Mouse (Mus musculus) gastrocnemius, adult 2 months (tissue): ENCODE data around the gene Zbtb16. TPM values are rescaled to one million over a fixed set of nuclear protein-coding genes. Genes with fewer than 3 reads are reported as not detected.
A peak's percentile ranks its signal among the peaks of the same experiment; 100 is the strongest.

ENCODE experiments used
- DNase-seq: peaks from one replicate; pipeline ENCODE4 v3.0.0; 2022
- H3K27ac ChIP-seq: fragments of 200-600 bp; 2 replicates; pipeline ENCODE4 v1.8.1; 2022; ENCODE audit warnings: mild to moderate bottlenecking
- H3K4me3 ChIP-seq: fragments of 200-600 bp; 2 replicates; pipeline ENCODE4 v1.8.1; 2022; ENCODE audit warnings: mild to moderate bottlenecking, moderate library complexity
- CTCF ChIP-seq: fragments of 200-600 bp; IDR thresholded peaks from 2 replicates; pipeline ENCODE4 v1.8.1; 2022; ENCODE audit warnings: antibody characterized with exemption, mild to moderate bottlenecking, moderate library complexity
- intact Hi-C: fragments of 180-260 bp; cut with DNase I; formaldehyde crosslinking; loops from one replicate; pipeline ENCODE4 v1.15.1; 2025
- total RNA-seq, 2 experiments: library from RNA; stranded (reverse); gene quantifications; 2 replicates each; pipeline ENCODE4 v1.2.3; 2021

Gene Zbtb16
- total RNA-seq, 2 experiments from 2014 or later: 163 to 166 TPM

- intact Hi-C loops: loop anchor here (5.0 kb wide), 3 partner anchors 72 to 402 kb away; no protein-coding TSS in a partner anchor
- H3K27ac ChIP-seq: peak overlapping the region; percentile 88
- 0 out of 2 replicates have a peak, but pooled peaks have one; percentile 1 for TF ChIP-seq CTCF
- DNase-seq: no peak
- peak overlapping the region; percentile 68 for H3K4me3 ChIP-seq
These were observed 186.0 kb downstream of the Zbtb16 start for GRCm38 (mm10) chr9:48649851-48650685.

DNA sequence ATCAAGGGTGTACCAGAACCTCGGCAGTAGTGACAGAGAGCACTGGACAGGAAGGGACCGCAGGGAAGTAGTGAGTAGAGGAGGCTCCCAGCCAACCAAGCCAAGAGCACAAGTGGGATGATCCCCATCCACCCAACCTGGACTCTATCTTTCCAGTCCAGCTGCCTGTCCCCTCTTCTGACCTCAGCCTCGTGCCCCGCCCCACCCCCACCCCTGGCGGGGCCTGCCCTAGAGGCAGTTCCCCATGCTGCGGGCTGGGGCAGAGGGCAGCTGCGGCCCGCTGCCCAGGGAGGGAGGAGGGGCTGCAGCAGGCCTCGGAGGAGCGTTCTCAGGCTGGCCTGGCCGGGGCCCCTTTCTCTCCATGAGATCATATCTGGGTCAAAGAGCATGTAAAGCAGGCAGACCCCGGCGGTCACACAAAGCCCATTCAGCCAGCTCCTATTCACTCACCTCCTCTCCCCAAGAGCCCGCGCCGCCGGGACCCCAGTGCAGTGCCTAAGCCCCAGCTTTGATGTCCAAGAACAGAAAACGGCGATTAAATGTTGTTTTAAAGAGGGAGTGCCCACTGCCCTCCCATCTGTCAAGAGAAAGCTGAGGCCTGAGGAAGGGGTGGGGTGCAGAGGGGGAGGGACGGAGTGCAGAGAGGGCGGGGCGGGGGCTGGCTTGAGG lies 186.8 kb downstream of the Zbtb16 start:
- peak; percentile 85 for DNase-seq
- no peak for TF ChIP-seq CTCF
- intact Hi-C loops: loop anchor here (5.0 kb wide), 3 partner anchors 73 to 403 kb away; no protein-coding TSS in a partner anchor
- H3K27ac ChIP-seq: peak overlapping the region; percentile 88
- peak overlapping the region; percentile 68 for H3K4me3 ChIP-seq

DNA sequence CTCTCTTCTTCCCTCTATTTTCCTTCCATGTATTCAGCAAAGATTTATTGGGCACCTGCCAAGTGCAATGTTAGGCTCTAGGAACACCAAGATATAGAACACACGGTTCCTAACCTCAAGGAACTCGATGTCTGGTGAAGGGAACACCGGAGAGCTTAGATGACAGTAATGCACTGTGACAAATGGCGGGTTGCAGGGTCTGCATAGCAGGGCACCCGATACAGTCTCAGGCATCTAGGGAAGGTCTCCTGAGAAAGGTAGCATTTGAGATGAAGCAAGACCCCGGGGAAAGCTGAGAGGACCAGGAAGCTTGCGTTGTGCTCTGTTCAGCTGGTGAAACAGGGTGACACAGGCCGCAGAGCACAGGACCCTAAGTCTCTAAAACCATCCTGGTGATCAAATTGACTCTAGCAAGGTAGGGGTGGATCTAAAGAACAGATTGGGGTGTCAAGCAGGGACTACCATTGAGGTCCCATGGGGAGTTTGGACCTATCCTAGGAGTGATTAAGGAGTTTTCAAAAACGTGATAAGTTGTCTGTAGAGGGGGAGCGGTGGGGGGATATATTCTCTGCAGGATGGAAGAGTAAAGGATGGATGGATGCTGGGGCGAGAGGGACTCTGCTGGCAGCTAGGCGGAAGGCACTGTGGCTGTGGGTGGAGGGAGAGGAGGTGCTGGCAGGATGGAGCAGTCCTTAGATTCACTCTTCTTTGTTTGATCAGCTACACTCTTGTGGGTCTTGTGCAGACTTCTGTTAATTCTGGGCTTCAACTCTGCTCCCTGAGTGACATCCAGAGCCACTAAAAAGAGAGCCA lies 187.5 kb downstream of the Zbtb16 start:
- Histone ChIP-seq H3K27ac (peak overlapping the region; percentile 88), H3K4me3 (peak overlapping the region; percentile 68)
- no peak for TF ChIP-seq CTCF
- intact Hi-C loops: loop anchor here (5.0 kb wide), 3 partner anchors 74 to 404 kb away; no protein-coding TSS in a partner anchor
- DNase-seq: no peak

- no peak for DNase-seq
- TF ChIP-seq CTCF: no peak
- peak overlapping the region; percentile 88 for H3K27ac ChIP-seq
- intact Hi-C loops: loop anchor here (5.0 kb wide), 3 partner anchors 75 to 405 kb away; no protein-coding TSS in a partner anchor
- peak overlapping the region; percentile 68 for H3K4me3 ChIP-seq
These were observed 188.3 kb downstream of the Zbtb16 start for GRCm38 (mm10) chr9:48647648-48648284.

DNA sequence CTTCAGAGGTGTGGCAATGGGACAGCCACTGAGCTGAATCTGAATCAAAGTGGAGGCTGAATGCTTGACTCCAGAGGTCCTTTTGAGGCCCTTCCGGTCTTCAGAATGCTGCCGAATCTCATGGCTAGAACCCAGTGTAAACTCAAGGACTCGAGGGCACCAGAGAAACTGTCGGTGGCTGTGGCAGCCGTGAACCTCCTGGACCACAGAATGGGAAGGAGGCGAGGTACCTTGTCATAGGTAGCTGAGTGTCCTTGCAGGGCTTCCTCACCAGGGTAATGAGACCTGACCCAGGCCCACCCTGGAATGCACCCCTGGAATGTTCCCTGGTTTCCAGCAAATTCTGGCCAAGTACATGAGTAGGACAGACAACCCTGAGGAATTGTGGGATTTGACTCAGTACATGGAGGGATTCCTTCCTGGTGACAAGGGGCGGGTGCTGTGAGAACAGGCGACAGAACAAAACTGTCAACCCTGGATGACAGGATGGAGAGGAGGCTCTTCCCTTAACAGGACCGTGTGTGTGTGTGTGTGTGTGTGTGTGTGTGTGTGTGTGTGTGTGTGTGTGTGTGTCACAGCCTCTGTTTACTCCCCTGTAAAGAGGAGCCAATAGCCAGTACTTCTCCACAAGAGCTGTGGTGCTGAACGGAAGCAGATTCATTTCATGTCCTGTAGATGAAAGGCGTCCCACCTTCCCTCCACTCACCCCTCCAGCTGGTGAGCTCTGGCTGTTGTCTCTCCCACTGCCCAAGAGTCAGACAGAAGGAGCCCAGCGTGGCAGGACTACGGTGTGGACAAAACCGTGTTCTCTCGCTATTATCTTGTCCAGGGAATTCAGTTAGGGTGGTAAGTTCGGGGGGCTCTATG lies 189.0 kb downstream of the Zbtb16 start:
- peak overlapping the region; percentile 88 for H3K27ac ChIP-seq
- TF ChIP-seq CTCF: no peak
- intact Hi-C loops: loop anchor here (1.0 to 5.0 kb wide), 6 partner anchors 75 to 405 kb away; partner anchors contain the start of gene Zbtb16
- H3K4me3 ChIP-seq: peak overlapping the region; percentile 68
- DNase-seq: no peak

DNA sequence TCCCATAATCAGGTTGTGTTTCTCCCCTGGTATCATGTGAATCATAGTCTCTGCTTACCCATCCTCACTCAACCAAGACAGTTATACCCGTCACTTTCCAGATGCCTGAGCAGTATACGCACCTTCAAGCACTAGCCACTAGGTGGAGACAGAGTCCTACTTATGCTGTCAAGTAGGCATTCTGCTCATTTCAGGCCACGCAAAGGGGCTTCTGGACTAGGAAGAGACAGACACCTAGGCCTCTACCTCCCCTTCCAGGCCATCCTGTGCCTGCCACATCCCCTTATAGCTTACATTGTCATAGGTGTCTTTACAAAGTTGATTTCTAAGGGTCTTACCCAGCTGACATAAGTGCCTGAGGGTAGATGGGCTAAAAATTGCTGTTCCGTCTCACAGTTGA lies 189.8 kb downstream of the Zbtb16 start:
- intact Hi-C loops: loop anchor here (1.0 to 5.0 kb wide), 6 partner anchors 76 to 406 kb away; partner anchors contain the start of gene Zbtb16
- Histone ChIP-seq H3K27ac (peak overlapping the region; percentile 60), H3K4me3 (peak overlapping the region; percentile 38)
- peak; percentile 75 for DNase-seq
- no peak; the same call in 1 of the 2 replicates for TF ChIP-seq CTCF

DNA sequence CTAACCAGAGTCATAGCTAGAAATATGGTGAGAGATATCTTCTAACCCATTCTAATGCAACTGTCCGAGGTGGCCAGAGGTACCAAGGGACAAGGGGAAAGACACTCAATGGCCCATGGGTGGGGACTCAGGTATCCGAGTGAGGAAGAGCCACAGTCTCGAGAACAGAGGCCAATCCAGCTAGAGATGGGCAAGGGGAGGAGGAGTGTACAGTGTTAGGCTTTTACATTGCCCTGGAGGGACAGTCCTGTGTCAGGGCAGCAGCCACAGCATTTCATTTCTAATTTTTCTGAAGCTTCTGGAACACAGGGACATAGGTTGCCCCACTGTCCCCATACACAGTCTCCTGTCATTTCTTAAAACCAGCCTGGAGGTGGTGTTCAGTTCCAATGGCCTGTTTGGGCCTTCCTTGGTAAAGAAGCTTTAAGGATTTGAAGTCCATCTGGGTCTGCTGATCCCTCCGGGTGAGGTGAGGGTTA lies 190.3 kb downstream of the Zbtb16 start:
- Histone ChIP-seq H3K4me3 (no peak overlapping the region), H3K27ac (peak overlapping the region; percentile 60; the same call in 1 of the 2 replicates)
- no peak for TF ChIP-seq CTCF
- intact Hi-C loops: loop anchor here (1.0 to 5.0 kb wide), 7 partner anchors 77 to 407 kb away; partner anchors contain the start of gene Zbtb16
- DNase-seq: no peak

DNA sequence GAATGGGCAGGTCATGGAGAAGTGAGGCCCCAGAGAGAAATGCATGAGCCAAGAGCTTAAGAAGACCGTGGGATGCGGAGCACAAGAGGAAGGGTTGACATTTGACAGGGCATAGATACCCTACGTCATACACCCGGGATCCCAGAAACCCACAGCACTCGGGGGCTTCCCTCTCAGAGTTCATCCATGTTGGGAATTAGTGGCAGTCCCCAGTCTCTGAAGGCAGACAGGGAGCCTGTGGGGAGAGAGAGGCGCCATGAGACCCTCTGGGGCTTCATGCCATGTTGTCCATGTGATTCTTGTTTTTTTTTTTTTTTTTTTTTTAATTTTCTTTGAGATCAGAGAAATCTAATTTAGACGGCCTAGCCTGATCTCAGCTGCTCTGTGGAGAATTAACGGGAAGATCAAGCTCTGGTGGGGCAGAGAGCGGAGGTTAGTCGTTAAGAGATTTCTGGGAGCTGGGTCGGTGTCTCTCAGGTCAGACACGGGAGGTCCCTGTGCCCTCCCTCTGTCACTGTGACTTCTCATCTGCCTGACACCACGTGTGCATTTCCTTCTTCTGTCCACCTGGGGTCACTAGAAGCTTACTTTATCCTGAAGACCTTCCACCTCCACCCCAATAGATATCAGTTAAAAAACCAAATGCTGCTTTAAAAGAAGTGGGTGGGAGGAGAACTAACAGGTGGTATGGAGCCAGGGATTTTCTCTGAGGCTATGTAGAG lies 190.9 kb downstream of the Zbtb16 start:
- intact Hi-C loops: loop anchor here (2.0 to 5.0 kb wide), 4 partner anchors 77 to 407 kb away; no protein-coding TSS in a partner anchor
- peak; percentile 54 for DNase-seq
- no peak overlapping the region for H3K4me3 ChIP-seq
- H3K27ac ChIP-seq: no peak overlapping the region
- TF ChIP-seq CTCF: peak; percentile 84

- H3K4me3 ChIP-seq: no peak overlapping the region
- no peak overlapping the region for H3K27ac ChIP-seq
- peak; percentile 37 for TF ChIP-seq CTCF
- intact Hi-C loops: loop anchor here (2.0 kb wide), 1 partner anchor 328 kb away; no protein-coding TSS in a partner anchor
- no peak for DNase-seq
These were observed 191.6 kb downstream of the Zbtb16 start for GRCm38 (mm10) chr9:48644376-48644775.

DNA sequence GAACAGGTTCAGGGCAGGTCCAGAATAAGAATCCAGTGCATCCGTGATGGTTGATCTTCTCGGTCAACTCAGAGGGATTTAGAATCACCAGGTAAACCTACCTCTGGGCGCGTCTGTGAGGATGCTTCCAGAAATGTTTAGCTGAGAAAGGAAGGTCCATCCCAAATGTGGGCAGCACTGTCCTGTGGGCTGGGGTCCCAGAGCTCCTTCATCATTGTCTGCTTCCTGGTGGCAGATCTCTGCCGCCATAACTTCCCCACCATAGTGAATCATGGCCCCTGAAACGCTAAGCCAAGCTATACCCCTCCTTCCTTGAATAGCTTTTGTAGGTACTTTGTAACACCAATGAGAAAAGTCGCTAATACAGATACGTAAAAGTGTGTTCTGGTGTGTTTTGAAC lies 194.4 kb downstream of the Zbtb16 start:
- no peak overlapping the region for H3K4me3 ChIP-seq
- intact Hi-C loops: no loop called here
- no peak for DNase-seq
- no peak overlapping the region for H3K27ac ChIP-seq
- no peak for TF ChIP-seq CTCF
